Mouse (Mus musculus) kidney, adult 8-10 months (tissue): Measurements from ENCODE around the gene Cul1.

Experiments used
- DNase-seq, 2 experiments: peaks; one replicate each; pipeline ENCODE4 v3.0.0; 2022

The Cul1 gene

GRCm38 (mm10) chr6:47482027-47482426 is 28.8 kb downstream of the Cul1 start:
- no peak for DNase-seq

DNA sequence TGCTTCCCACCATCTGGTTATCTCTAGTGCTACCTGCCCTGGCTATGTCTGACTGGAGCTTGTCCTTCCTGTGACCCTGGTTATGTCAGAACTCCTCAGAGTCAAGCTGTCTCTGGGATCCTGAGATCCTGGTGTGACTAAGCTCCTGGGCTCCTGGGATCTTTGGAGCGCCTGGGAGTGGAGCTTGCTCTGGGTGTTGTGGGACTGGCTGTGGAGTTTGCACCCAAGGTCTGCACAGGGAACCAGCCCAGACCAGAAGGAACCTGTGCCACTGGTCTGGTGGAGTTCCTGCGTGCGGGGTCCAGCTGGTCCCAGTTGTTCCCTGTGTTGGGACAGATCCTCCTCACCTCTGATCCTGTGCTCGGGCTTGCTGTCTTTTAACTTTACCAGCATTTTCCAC is 41.4 kb downstream of the Cul1 start:
- peak; percentile 17 to 31 for DNase-seq

DNA sequence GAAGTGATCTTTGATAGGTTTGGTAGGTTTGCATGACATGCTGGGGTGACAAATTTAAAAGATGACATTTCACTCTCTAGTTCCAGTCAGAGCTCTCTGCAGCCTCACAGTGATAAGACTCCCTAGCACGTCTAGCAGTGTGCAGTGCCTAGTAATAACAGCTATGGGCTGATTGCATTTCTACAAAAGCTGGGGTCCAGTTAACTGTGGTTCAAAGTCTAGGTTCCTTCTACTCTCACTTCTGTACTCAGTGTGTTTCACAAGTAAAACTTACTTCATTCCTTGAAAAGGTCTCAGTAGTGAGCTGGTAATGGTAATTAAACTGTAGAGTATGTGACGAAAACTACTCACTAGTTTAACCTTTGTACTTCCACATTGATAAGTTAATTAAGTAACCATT is 66.8 kb downstream of the Cul1 start:
- no peak for DNase-seq

GRCm38 (mm10) chr6:47522431-47522830 is 69.2 kb downstream of the Cul1 start:
- peak; percentile 38 to 62 for DNase-seq

- DNase-seq = no peak
Observed at GRCm38 (mm10) chr6:47525041-47525440, 71.8 kb downstream of the Cul1 start.

DNA sequence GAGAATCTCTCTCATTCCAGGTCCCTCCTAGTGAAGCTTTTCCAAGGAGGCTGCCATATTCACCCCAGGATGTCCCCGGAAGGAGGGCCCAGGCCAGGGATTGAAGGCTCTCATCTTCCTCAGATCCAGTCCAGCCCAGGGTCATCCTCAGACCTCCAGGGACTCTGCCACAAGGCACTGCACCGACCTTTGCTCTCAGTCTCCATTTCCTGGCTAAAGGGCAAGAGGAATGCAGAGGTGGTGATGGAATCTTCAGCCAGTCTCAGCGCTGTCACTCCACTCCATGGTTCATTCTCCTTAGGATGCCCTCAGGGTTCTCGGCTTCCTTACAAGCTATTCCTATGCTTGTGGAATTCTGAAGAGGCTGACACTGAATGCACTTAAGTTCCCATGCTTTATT is 73.2 kb downstream of the Cul1 start:
- DNase-seq = peak; percentile 2 to 29

DNA sequence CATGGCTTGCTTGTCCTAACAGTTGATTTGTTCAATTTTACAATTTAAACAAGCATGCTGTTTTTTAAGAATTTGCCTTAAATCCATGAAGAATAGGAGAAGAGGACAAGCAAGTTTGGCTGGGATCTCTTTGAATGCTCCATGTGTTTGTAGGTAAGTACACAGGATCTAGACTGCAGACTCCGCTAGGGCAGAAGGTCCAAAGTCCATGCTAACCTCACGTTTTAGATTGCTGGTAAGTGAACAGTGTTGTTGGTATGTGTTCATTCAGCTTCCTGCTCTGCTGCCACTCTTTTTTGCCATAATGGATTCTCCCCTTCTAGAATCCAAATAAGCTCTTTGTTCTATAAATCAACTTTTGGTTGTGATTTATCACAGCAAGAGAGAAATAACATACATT is 73.9 kb downstream of the Cul1 start:
- DNase-seq = peak in 1 of 2 experiments; percentile 14

GRCm38 (mm10) chr6:47527655-47528054 is 74.5 kb downstream of the Cul1 start:
- no peak for DNase-seq

DNA sequence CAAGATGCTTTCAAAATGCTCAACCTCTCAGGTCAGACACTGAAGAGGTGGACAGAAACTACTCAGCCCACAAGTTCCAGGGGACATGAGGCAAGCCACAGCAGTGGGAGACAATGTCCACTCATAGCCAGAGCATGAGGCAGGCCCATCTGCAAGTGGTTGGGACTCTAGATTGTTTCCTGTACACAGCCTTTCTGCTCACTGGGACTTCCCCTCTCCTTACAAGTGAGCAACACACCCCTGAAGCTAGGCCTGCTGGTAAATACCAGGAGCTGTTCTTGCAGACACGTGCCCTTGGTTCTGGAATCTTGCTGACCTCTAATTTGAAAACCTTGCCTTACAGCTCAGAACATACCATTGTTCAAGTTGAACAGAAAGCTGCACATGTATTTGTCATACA is 79.3 kb downstream of the Cul1 start:
- no peak for DNase-seq

GRCm38 (mm10) chr6:47535333-47535732 is 82.1 kb downstream of the Cul1 start:
- DNase-seq = no peak

DNA sequence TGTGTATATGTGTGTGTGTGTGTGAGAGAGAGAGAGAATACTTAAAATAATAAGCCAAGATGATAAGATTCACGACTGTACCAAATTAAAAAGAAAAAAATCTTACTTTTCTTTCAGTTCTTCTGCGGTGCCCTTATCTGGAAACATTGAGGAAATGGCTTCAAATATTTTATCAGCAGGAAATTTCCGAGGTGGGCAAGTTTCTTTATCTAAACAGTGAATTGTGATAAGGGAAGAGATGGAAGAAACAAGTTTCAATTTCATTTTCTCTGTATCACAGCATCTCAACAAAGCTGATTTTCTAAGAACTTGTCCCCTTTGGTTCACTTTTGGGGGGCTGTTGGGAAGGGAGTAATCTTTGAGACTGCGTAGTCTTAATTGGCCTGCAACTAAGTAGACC is 99.1 kb downstream of the Cul1 start:
- no peak for DNase-seq

- peak; percentile 8 to 10 for DNase-seq
Observed at GRCm38 (mm10) chr6:47559287-47559686, 106.1 kb downstream of the Cul1 start.

- DNase-seq = no peak
Observed at GRCm38 (mm10) chr6:47560407-47560806, 107.2 kb downstream of the Cul1 start.

GRCm38 (mm10) chr6:47560846-47561245 is 107.6 kb downstream of the Cul1 start:
- DNase-seq = no peak

- DNase-seq = peak; percentile 1
Observed at GRCm38 (mm10) chr6:47561426-47561825, 108.2 kb downstream of the Cul1 start.

DNA sequence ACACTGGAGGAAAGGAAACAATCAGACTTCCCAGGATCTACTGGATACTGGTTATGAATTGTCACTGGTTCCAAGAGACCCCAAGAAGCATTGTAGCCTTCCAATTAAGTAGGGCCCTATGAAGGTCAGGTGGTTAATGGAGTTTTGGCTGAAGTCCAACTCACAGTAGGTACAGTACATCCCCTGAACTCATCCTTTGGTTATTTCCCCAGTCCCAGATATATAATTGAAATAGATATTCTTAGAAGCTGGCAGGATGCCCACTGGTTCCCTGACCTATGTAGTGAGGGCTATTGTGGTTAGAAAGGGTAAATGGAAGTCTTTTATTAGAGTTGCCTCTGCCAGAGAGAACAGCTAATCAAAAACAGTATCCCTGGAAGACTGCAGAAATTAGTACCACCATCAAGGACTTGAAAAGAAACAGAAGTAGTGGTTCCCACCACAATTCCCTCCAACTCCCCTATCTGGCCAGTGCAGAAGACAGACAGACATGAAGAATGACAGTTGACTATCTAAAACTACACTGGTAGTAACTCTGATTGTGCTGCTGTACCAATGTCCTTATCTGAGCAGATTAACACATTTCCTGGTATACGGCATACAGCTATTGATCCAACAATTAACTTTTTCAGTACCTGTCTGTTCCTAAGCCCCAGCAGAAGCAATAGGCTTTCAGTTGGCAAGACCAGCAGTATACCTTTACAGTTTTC is 112.3 kb downstream of the Cul1 start:
- no peak for DNase-seq

GRCm38 (mm10) chr6:47572887-47573286 is 119.7 kb downstream of the Cul1 start:
- no peak for DNase-seq
